Mouse (Mus musculus): ENCODE data around the gene Vtn.

DNA sequence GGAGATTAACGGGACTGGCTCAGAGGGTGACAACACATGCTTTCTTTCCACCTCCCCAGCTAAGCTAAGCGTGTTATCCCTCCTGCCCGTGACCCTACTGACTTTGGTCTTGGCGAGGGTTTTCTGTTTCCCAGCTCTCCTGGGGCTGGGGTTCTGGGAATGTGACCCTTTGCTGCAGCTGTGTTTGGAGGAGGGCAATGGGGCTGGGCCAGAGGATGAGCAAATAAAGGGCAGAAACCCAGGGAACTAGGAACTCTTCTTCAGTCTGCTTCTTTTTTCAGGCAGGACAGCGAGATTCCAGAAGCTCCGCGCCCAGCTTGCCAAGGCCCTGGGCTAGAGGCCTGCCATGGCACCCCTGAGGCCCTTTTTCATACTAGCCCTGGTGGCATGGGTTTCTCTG, at the start of gene Vtn:
- TF ChIP-seq CTCF (IDR thresholded peaks at IDR 0.05; ENCODE audit: extremely low read depth, insufficient read depth, low read length) (no peak), POLR2A (IDR thresholded peaks at IDR 0.05; ENCODE audit: extremely low read depth, insufficient read depth, low read length) (no peak)
